In genomic region chr6:29303726-29304125, GRCm38 (mm10) we compare ENCODE assay signal across 26 mouse cellular contexts. TPM values are rescaled to one million over a fixed set of nuclear protein-coding genes. Genes with fewer than 3 reads are reported as not detected.
DNase-seq lines count a peak whose midpoint lies in the region; ATAC-seq and TF ChIP-seq lines count a peak whose summit lies in the region.
"Had no signal": no experiment of that assay in that cellular context is flagged by ENCODE, and none has a peak within 500 bp of the region (broad histone marks: within the 10 kb centered on the region; RNA-seq: fewer than 3 reads in every experiment).

No protein-coding gene starts in this region.

- no peak for ATAC-seq in forebrain, postnatal 0 days
- ATAC-seq in midbrain, postnatal 0 days (ENCODE audit: low FRiP score), result no peak
- no peak for ATAC-seq in midbrain, embryonic 11.5 days (ENCODE audit: low FRiP score)
- ATAC-seq in stomach, postnatal 0 days (ENCODE audit: low FRiP score, low TSS enrichment), result no peak
- ATAC-seq in forebrain, embryonic 13.5 days, result no peak

- DNase-seq in forebrain, postnatal 0 days, result no peak
- DNase-seq in forebrain, embryonic 10.5 days (ENCODE audit: extremely low spot score, low spot score), result no peak
- DNase-seq in layer of hippocampus, adult 2 months (ENCODE audit: low spot score in 2 of 2), result no peak
- no peak for DNase-seq in layer of hippocampus, adult 9-10 months (ENCODE audit: low spot score)
- peak; percentile 4 for DNase-seq in midbrain, postnatal 0 days (ENCODE audit: low spot score)
- DNase-seq in midbrain, embryonic 11.5 days (ENCODE audit: low spot score, missing footprints), result no peak
- no peak for DNase-seq in stomach, postnatal 0 days (ENCODE audit: low spot score)
- DNase-seq: adrenal gland, adult 2 months; B cell, adult 2 months; cerebellum, adult 11 months; kidney, adult 11 months; lung, postnatal 10 days; thymus, adult 2 months had no signal

- TF ChIP-seq EP300 in stomach, postnatal 0 days (optimal IDR thresholded peaks at IDR 0.05), result no peak

- no peaks in the 10 kb centered on the region for H3K9me3 ChIP-seq in forebrain, postnatal 0 days (ENCODE audit: low read length)
- H3K9me3 ChIP-seq in forebrain, embryonic 10.5 days, result no peaks in the 10 kb centered on the region; the same call in 1 of the 2 replicates
- H3K9me3 ChIP-seq in midbrain, postnatal 0 days (ENCODE audit: low read length), result no peaks in the 10 kb centered on the region
- H3K9me3 ChIP-seq in midbrain, embryonic 11.5 days (ENCODE audit: control insufficient read depth, low read length), result no peaks in the 10 kb centered on the region
- no peaks in the 10 kb centered on the region for H3K9me3 ChIP-seq in stomach, postnatal 0 days (ENCODE audit: control insufficient read depth, low read length)
- no peaks in the 10 kb centered on the region for H3K9me3 ChIP-seq in forebrain, embryonic 13.5 days (replicated peaks)
- H3K9me3 ChIP-seq: embryonic facial prominence, embryonic 12.5 days; G1E; limb, embryonic 15.5 days had no signal

- no peak overlapping the region for H3K4me2 ChIP-seq in forebrain, postnatal 0 days (ENCODE audit: low read depth)
- no peak overlapping the region for H3K4me2 ChIP-seq in midbrain, postnatal 0 days (ENCODE audit: low read depth, low read length, poor library complexity, severe bottlenecking)
- no peak overlapping the region for H3K4me2 ChIP-seq in midbrain, embryonic 11.5 days
- H3K4me2 ChIP-seq in stomach, postnatal 0 days (replicated peaks; ENCODE audit: low read depth), result no peak overlapping the region
- H3K4me2 ChIP-seq in forebrain, embryonic 13.5 days, result no peak overlapping the region
- H3K4me2 ChIP-seq: embryonic facial prominence, embryonic 12.5 days; hindbrain, embryonic 14.5 days; limb, embryonic 15.5 days had no signal

- H3K9ac ChIP-seq in forebrain, postnatal 0 days, result no peak overlapping the region
- no peak overlapping the region for H3K9ac ChIP-seq in midbrain, postnatal 0 days (replicated peaks; ENCODE audit: low read length, poor library complexity, severe bottlenecking)
- H3K9ac ChIP-seq in midbrain, embryonic 11.5 days (ENCODE audit: low read length), result no peak overlapping the region
- no peak overlapping the region for H3K9ac ChIP-seq in stomach, postnatal 0 days (ENCODE audit: low read length)
- H3K9ac ChIP-seq in forebrain, embryonic 13.5 days, result no peak overlapping the region
- H3K9ac ChIP-seq: embryonic facial prominence, embryonic 12.5 days; hindbrain, embryonic 14.5 days; limb, embryonic 15.5 days had no signal

- no peaks in the 10 kb centered on the region for H3K36me3 ChIP-seq in forebrain, postnatal 0 days (ENCODE audit: insufficient read depth)
- no peaks in the 10 kb centered on the region for H3K36me3 ChIP-seq in forebrain, embryonic 10.5 days (replicated peaks)
- H3K36me3 ChIP-seq in midbrain, postnatal 0 days (ENCODE audit: insufficient read depth, low read length), result no peaks in the 10 kb centered on the region
- no peaks in the 10 kb centered on the region for H3K36me3 ChIP-seq in midbrain, embryonic 11.5 days (ENCODE audit: control insufficient read depth, insufficient read depth, low read length)
- H3K36me3 ChIP-seq in stomach, postnatal 0 days (ENCODE audit: control insufficient read depth, insufficient read depth, low read length), result no peaks in the 10 kb centered on the region
- no peaks in the 10 kb centered on the region for H3K36me3 ChIP-seq in forebrain, embryonic 13.5 days (ENCODE audit: poor library complexity, severe bottlenecking)
- H3K36me3 ChIP-seq: embryonic facial prominence, embryonic 12.5 days; G1E; limb, embryonic 15.5 days had no signal

- no peak overlapping the region for H3K4me3 ChIP-seq in forebrain, postnatal 0 days (ENCODE audit: low read depth, low read length)
- no peak overlapping the region for H3K4me3 ChIP-seq in forebrain, embryonic 10.5 days
- no peak overlapping the region for H3K4me3 ChIP-seq in layer of hippocampus, adult 2 months
- H3K4me3 ChIP-seq in midbrain, postnatal 0 days (ENCODE audit: low read depth, low read length), result no peak overlapping the region
- H3K4me3 ChIP-seq in midbrain, embryonic 11.5 days (ENCODE audit: low read depth, low read length), result no peak overlapping the region
- no peak overlapping the region for H3K4me3 ChIP-seq in stomach, postnatal 0 days (ENCODE audit: low read depth, low read length)
- no peak overlapping the region for H3K4me3 ChIP-seq in forebrain, embryonic 13.5 days
- H3K4me3 ChIP-seq: embryonic facial prominence, embryonic 12.5 days; limb, embryonic 15.5 days had no signal

- peak; percentile 45 for TF ChIP-seq CTCF in forebrain, postnatal 0 days (IDR thresholded peaks at IDR 0.05; ENCODE audit: low read depth)
- TF ChIP-seq CTCF in layer of hippocampus, adult 2 months (conservative IDR thresholded peaks at IDR 0.05), result peak; percentile 69
- TF ChIP-seq CTCF in midbrain, postnatal 0 days (IDR thresholded peaks at IDR 0.05), result peak; percentile 51
- TF ChIP-seq CTCF in stomach, postnatal 0 days (IDR thresholded peaks at IDR 0.05; ENCODE audit: low read depth), result peak; percentile 50

- WGBS in forebrain, postnatal 0 days, result 50% methylated on average over 5 of the region's 5 CpGs
- 62% methylated on average over 5 of the region's 5 CpGs for WGBS in forebrain, embryonic 10.5 days
- WGBS in midbrain, postnatal 0 days, result 51% methylated on average over 5 of the region's 5 CpGs
- WGBS in midbrain, embryonic 11.5 days, result 49% methylated on average over 5 of the region's 5 CpGs
- 36% methylated on average over 5 of the region's 5 CpGs for WGBS in stomach, postnatal 0 days
- WGBS in forebrain, embryonic 13.5 days, result 51% methylated on average over 5 of the region's 5 CpGs

- H3K4me1 ChIP-seq in forebrain, postnatal 0 days (ENCODE audit: insufficient read depth), result no peaks in the 10 kb centered on the region
- peaks cover 4% of the 10 kb centered on the region; the same call in 1 of the 2 replicates for H3K4me1 ChIP-seq in forebrain, embryonic 10.5 days
- H3K4me1 ChIP-seq in midbrain, postnatal 0 days (ENCODE audit: insufficient read depth, low read length), result no peaks in the 10 kb centered on the region
- H3K4me1 ChIP-seq in midbrain, embryonic 11.5 days (ENCODE audit: control insufficient read depth, insufficient read depth, low read length), result no peaks in the 10 kb centered on the region
- H3K4me1 ChIP-seq in stomach, postnatal 0 days (replicated peaks; ENCODE audit: control insufficient read depth, insufficient read depth), result no peaks in the 10 kb centered on the region
- H3K4me1 ChIP-seq in forebrain, embryonic 13.5 days, result no peaks in the 10 kb centered on the region
- H3K4me1 ChIP-seq: embryonic facial prominence, embryonic 12.5 days; limb, embryonic 15.5 days had no signal

- H3K27me3 ChIP-seq in forebrain, postnatal 0 days (ENCODE audit: insufficient read depth, low read length), result no peaks in the 10 kb centered on the region
- H3K27me3 ChIP-seq in forebrain, embryonic 10.5 days (ENCODE audit: poor library complexity, severe bottlenecking), result no peaks in the 10 kb centered on the region; the same call in 1 of the 2 replicates
- no peaks in the 10 kb centered on the region for H3K27me3 ChIP-seq in midbrain, postnatal 0 days (ENCODE audit: insufficient read depth, low read length)
- no peaks in the 10 kb centered on the region for H3K27me3 ChIP-seq in midbrain, embryonic 11.5 days (ENCODE audit: control insufficient read depth, insufficient read depth, low read length)
- H3K27me3 ChIP-seq in stomach, postnatal 0 days (ENCODE audit: control insufficient read depth, insufficient read depth, low read length), result no peaks in the 10 kb centered on the region
- H3K27me3 ChIP-seq in forebrain, embryonic 13.5 days, result no peaks in the 10 kb centered on the region
- H3K27me3 ChIP-seq: embryonic facial prominence, embryonic 12.5 days; limb, embryonic 15.5 days had no signal

- no peak overlapping the region for H3K27ac ChIP-seq in forebrain, postnatal 0 days (ENCODE audit: low read depth, low read length)
- H3K27ac ChIP-seq in forebrain, embryonic 10.5 days, result no peak overlapping the region
- no peak overlapping the region for H3K27ac ChIP-seq in layer of hippocampus, adult 2 months
- no peak overlapping the region for H3K27ac ChIP-seq in midbrain, postnatal 0 days (ENCODE audit: low read depth, low read length)
- H3K27ac ChIP-seq in midbrain, embryonic 11.5 days (ENCODE audit: low read depth, low read length), result no peak overlapping the region
- H3K27ac ChIP-seq in stomach, postnatal 0 days (replicated peaks), result no peak overlapping the region
- H3K27ac ChIP-seq in forebrain, embryonic 13.5 days, result no peak overlapping the region
- H3K27ac ChIP-seq: embryonic facial prominence, embryonic 12.5 days; hindbrain, embryonic 14.5 days; limb, embryonic 15.5 days had no signal

RNA-seq across cellular contexts. Expression of gene Fam71f1, which starts 15.2 kb away (rescaled TPM):
- total RNA-seq in forebrain, postnatal 0 days (2014; rRNA removed), result not detected in 2 replicates
- not detected in 2 replicates for polyA plus RNA-seq in forebrain, postnatal 0 days (2015; fragmentation: Nextera tagmentation; extraction: Ambion mirVana)
- not detected in 2 replicates for polyA plus RNA-seq in forebrain, embryonic 10.5 days (2016; fragmentation: Nextera tagmentation; extraction: Ambion mirVana)
- not detected for total RNA-seq in layer of hippocampus, adult 2 months (2021)
- not detected in 2 replicates for total RNA-seq in midbrain, postnatal 0 days (2014; rRNA removed)
- not detected in 2 replicates for polyA plus RNA-seq in midbrain, postnatal 0 days (2015; fragmentation: Nextera tagmentation; extraction: Ambion mirVana)
- polyA plus RNA-seq in midbrain, embryonic 11.5 days (2014; fragmentation: Nextera tagmentation; extraction: Ambion mirVana), result not detected in 2 replicates
- not detected in 2 replicates for polyA plus RNA-seq in stomach, postnatal 0 days (2015; fragmentation: Nextera tagmentation; extraction: Ambion mirVana)
- not detected in 2 replicates for polyA plus RNA-seq in forebrain, embryonic 13.5 days (2015; fragmentation: Nextera tagmentation; extraction: Ambion mirVana)
- total RNA-seq: adrenal gland, adult 2 months; common myeloid progenitor, adult 5-6 weeks; gastrocnemius, adult 8-10 months; heart, postnatal 10 days; layer of hippocampus, postnatal 14 days; left cerebral cortex, postnatal 25 days; megakaryocyte-erythroid progenitor cell, adult 5-6 weeks had no signal
- polyA plus RNA-seq: adrenal gland, adult 2 months; G1E; hindbrain, embryonic 14.5 days; limb, embryonic 15.5 days; neural tube, embryonic 14.5 days; stomach, embryonic 14.5 days; thymus, adult 2 months had no signal

RNA-seq across cellular contexts. Expression of gene Fam71f2, which starts 24.3 kb away (rescaled TPM):
- 0.62 TPM in 1 of 2 replicates, not detected in the other for total RNA-seq in forebrain, postnatal 0 days (2014; rRNA removed)
- 0.64 and 0.79 TPM in 2 replicates for polyA plus RNA-seq in forebrain, postnatal 0 days (2015; fragmentation: Nextera tagmentation; extraction: Ambion mirVana)
- polyA plus RNA-seq in forebrain, embryonic 10.5 days (2016; fragmentation: Nextera tagmentation; extraction: Ambion mirVana), result 0.33 and 0.50 TPM in 2 replicates
- under 1 TPM; 0.51 to 0.56 TPM for total RNA-seq in layer of hippocampus, adult 2 months (2021)
- total RNA-seq in midbrain, postnatal 0 days (2014; rRNA removed), result 0.44 and 0.52 TPM in 2 replicates
- polyA plus RNA-seq in midbrain, postnatal 0 days (2015; fragmentation: Nextera tagmentation; extraction: Ambion mirVana), result 0.52 and 0.58 TPM in 2 replicates
- 0.41 and 0.79 TPM in 2 replicates for polyA plus RNA-seq in midbrain, embryonic 11.5 days (2014; fragmentation: Nextera tagmentation; extraction: Ambion mirVana)
- polyA plus RNA-seq in stomach, postnatal 0 days (2015; fragmentation: Nextera tagmentation; extraction: Ambion mirVana), result 0.11 TPM in 1 of 2 replicates, not detected in the other
- polyA plus RNA-seq in forebrain, embryonic 13.5 days (2015; fragmentation: Nextera tagmentation; extraction: Ambion mirVana), result 0.67 and 0.75 TPM in 2 replicates
- total RNA-seq: common myeloid progenitor, adult 5-6 weeks; gastrocnemius, adult 8-10 months; heart, postnatal 10 days had no signal
- polyA plus RNA-seq: G1E had no signal

RNA-seq across cellular contexts. Expression of gene Hilpda, which starts 31.4 kb away (rescaled TPM):
- 16.8 and 26.4 TPM in 2 replicates for total RNA-seq in forebrain, postnatal 0 days (2014; rRNA removed)
- polyA plus RNA-seq in forebrain, postnatal 0 days (2015; fragmentation: Nextera tagmentation; extraction: Ambion mirVana), result 37.4 and 41.2 TPM in 2 replicates
- polyA plus RNA-seq in forebrain, embryonic 10.5 days (2016; fragmentation: Nextera tagmentation; extraction: Ambion mirVana), result 36.2 and 37.2 TPM in 2 replicates
- 1 to 10 TPM; 6.4 to 6.6 TPM for total RNA-seq in layer of hippocampus, adult 2 months (2021)
- total RNA-seq in midbrain, postnatal 0 days (2014; rRNA removed), result 14.4 and 21.2 TPM in 2 replicates
- polyA plus RNA-seq in midbrain, postnatal 0 days (2015; fragmentation: Nextera tagmentation; extraction: Ambion mirVana), result 24.2 and 25.4 TPM in 2 replicates
- 30.1 and 30.5 TPM in 2 replicates for polyA plus RNA-seq in midbrain, embryonic 11.5 days (2014; fragmentation: Nextera tagmentation; extraction: Ambion mirVana)
- polyA plus RNA-seq in stomach, postnatal 0 days (2015; fragmentation: Nextera tagmentation; extraction: Ambion mirVana), result 29.8 and 34.1 TPM in 2 replicates
- polyA plus RNA-seq in forebrain, embryonic 13.5 days (2015; fragmentation: Nextera tagmentation; extraction: Ambion mirVana), result 38.3 and 38.6 TPM in 2 replicates

RNA-seq across cellular contexts. Expression of gene Calu, which starts 44.1 kb away (rescaled TPM):
- total RNA-seq in forebrain, postnatal 0 days (2014; rRNA removed), result 132 and 159 TPM in 2 replicates
- 122 and 134 TPM in 2 replicates for polyA plus RNA-seq in forebrain, postnatal 0 days (2015; fragmentation: Nextera tagmentation; extraction: Ambion mirVana)
- polyA plus RNA-seq in forebrain, embryonic 10.5 days (2016; fragmentation: Nextera tagmentation; extraction: Ambion mirVana), result 225 and 238 TPM in 2 replicates
- total RNA-seq in layer of hippocampus, adult 2 months (2021), result 10 to 100 TPM; 65.3 to 67.6 TPM
- total RNA-seq in midbrain, postnatal 0 days (2014; rRNA removed), result 124 and 142 TPM in 2 replicates
- 124 and 131 TPM in 2 replicates for polyA plus RNA-seq in midbrain, postnatal 0 days (2015; fragmentation: Nextera tagmentation; extraction: Ambion mirVana)
- polyA plus RNA-seq in midbrain, embryonic 11.5 days (2014; fragmentation: Nextera tagmentation; extraction: Ambion mirVana), result 265 and 278 TPM in 2 replicates
- polyA plus RNA-seq in stomach, postnatal 0 days (2015; fragmentation: Nextera tagmentation; extraction: Ambion mirVana), result 174 and 205 TPM in 2 replicates
- polyA plus RNA-seq in forebrain, embryonic 13.5 days (2015; fragmentation: Nextera tagmentation; extraction: Ambion mirVana), result 163 and 177 TPM in 2 replicates
